ENCODE assay signal across 9 mouse cellular contexts in genomic region chr6:117427351-117428142, GRCm38 (mm10).
A peak's percentile ranks its signal among the peaks of the same experiment; 100 is the strongest.
DNase-seq lines count a peak whose midpoint lies in the region; ATAC-seq and TF ChIP-seq lines count a peak whose summit lies in the region.
"Had no signal": no experiment of that assay in that cellular context is flagged by ENCODE, and none has a peak within 500 bp of the region (broad histone marks: within the 10 kb centered on the region; RNA-seq: fewer than 3 reads in every experiment).

No protein-coding gene starts in this region.

- TF ChIP-seq CTCF in intestine, postnatal 0 days (IDR thresholded peaks at IDR 0.05; ENCODE audit: low read depth): no peak

- H3K27me3 ChIP-seq in intestine, embryonic 14.5 days (replicated peaks; ENCODE audit: control insufficient read depth, insufficient read depth, low read length): no peaks in the 10 kb centered on the region
- H3K27me3 ChIP-seq in intestine, postnatal 0 days (replicated peaks; ENCODE audit: control insufficient read depth, insufficient read depth, low read length): no peaks in the 10 kb centered on the region
- no peaks in the 10 kb centered on the region for H3K27me3 ChIP-seq in hindbrain, embryonic 10.5 days (ENCODE audit: insufficient read depth, poor library complexity, severe bottlenecking)
- no peaks in the 10 kb centered on the region for H3K27me3 ChIP-seq in midbrain, embryonic 14.5 days (ENCODE audit: control insufficient read depth, insufficient read depth, low read length)
- H3K27me3 ChIP-seq: heart, embryonic 13.5 days had no signal

- H3K27ac ChIP-seq in intestine, embryonic 14.5 days (ENCODE audit: low read depth): peak overlapping the region; percentile 29; the same call in 1 of the 2 replicates
- H3K27ac ChIP-seq in intestine, postnatal 0 days (ENCODE audit: low read depth, low read length): no peak overlapping the region
- peak overlapping the region; percentile 36 for H3K27ac ChIP-seq in hindbrain, embryonic 10.5 days
- H3K27ac ChIP-seq in midbrain, embryonic 14.5 days (replicated peaks; ENCODE audit: low read depth, low read length): no peak overlapping the region
- H3K27ac ChIP-seq: heart, embryonic 13.5 days had no signal

- no peaks in the 10 kb centered on the region for H3K9me3 ChIP-seq in intestine, embryonic 14.5 days (ENCODE audit: control insufficient read depth, low read length)
- H3K9me3 ChIP-seq in intestine, postnatal 0 days (ENCODE audit: control insufficient read depth): no peaks in the 10 kb centered on the region
- H3K9me3 ChIP-seq in hindbrain, embryonic 10.5 days: no peaks in the 10 kb centered on the region
- no peaks in the 10 kb centered on the region for H3K9me3 ChIP-seq in midbrain, embryonic 14.5 days (ENCODE audit: control insufficient read depth, low read length)
- H3K9me3 ChIP-seq: heart, embryonic 13.5 days had no signal

- 11% methylated on average over 12 of the region's 12 CpGs for WGBS in intestine, embryonic 14.5 days
- WGBS in intestine, postnatal 0 days: 29% methylated on average over 12 of the region's 12 CpGs
- 39% methylated on average over 12 of the region's 12 CpGs for WGBS in hindbrain, embryonic 10.5 days
- 56% methylated on average over 12 of the region's 12 CpGs for WGBS in midbrain, embryonic 14.5 days

- no peak for DNase-seq in intestine, embryonic 14.5 days (ENCODE audit: low spot score)
- peak; percentile 64 for DNase-seq in embryo, embryonic 9.5 days (ENCODE audit: extremely low spot score)
- DNase-seq in hindbrain, embryonic 10.5 days (ENCODE audit: low spot score): peak; percentile 63
- DNase-seq in midbrain, embryonic 14.5 days: peak; percentile 47
- DNase-seq in adrenal gland, adult 18-20 months (ENCODE audit: low spot score in 2 of 2): no peak
- no peak for DNase-seq in layer of hippocampus, postnatal 36 days
- no peak for DNase-seq in urinary bladder, adult 2 months (ENCODE audit: low spot score)

- H3K36me3 ChIP-seq in intestine, embryonic 14.5 days (ENCODE audit: control insufficient read depth, insufficient read depth, low read length): no peaks in the 10 kb centered on the region
- H3K36me3 ChIP-seq in intestine, postnatal 0 days (ENCODE audit: control insufficient read depth, insufficient read depth): no peaks in the 10 kb centered on the region
- no peaks in the 10 kb centered on the region for H3K36me3 ChIP-seq in hindbrain, embryonic 10.5 days
- H3K36me3 ChIP-seq in midbrain, embryonic 14.5 days (ENCODE audit: control insufficient read depth, insufficient read depth, low read length): no peaks in the 10 kb centered on the region
- H3K36me3 ChIP-seq: heart, embryonic 13.5 days had no signal

- no peak overlapping the region for H3K9ac ChIP-seq in intestine, embryonic 14.5 days (ENCODE audit: low read length)
- H3K9ac ChIP-seq in intestine, postnatal 0 days (ENCODE audit: low read depth, low read length): no peak overlapping the region
- H3K9ac ChIP-seq in midbrain, embryonic 14.5 days (replicated peaks; ENCODE audit: low read length): no peak overlapping the region
- H3K9ac ChIP-seq: heart, embryonic 13.5 days had no signal

- no peak for ATAC-seq in intestine, embryonic 14.5 days (replicated peaks; ENCODE audit: low FRiP score, low TSS enrichment, low read depth)
- ATAC-seq in intestine, postnatal 0 days: no peak
- no peak for ATAC-seq in midbrain, embryonic 14.5 days (ENCODE audit: low FRiP score, low TSS enrichment)

- no peak overlapping the region for H3K4me3 ChIP-seq in intestine, embryonic 14.5 days (ENCODE audit: low read depth, low read length)
- H3K4me3 ChIP-seq in intestine, postnatal 0 days (ENCODE audit: low read depth, low read length): no peak overlapping the region
- H3K4me3 ChIP-seq in hindbrain, embryonic 10.5 days: no peak overlapping the region
- H3K4me3 ChIP-seq in midbrain, embryonic 14.5 days (replicated peaks; ENCODE audit: low read depth, low read length): no peak overlapping the region
- H3K4me3 ChIP-seq: heart, embryonic 13.5 days had no signal

- peak overlapping the region; percentile 25; the same call in 1 of the 2 replicates for H3K4me2 ChIP-seq in intestine, embryonic 14.5 days (ENCODE audit: low read length)
- H3K4me2 ChIP-seq in intestine, postnatal 0 days (replicated peaks; ENCODE audit: low read depth): no peak overlapping the region
- no peak overlapping the region for H3K4me2 ChIP-seq in midbrain, embryonic 14.5 days (ENCODE audit: low read length)
- H3K4me2 ChIP-seq: heart, embryonic 13.5 days had no signal

- H3K4me1 ChIP-seq in intestine, embryonic 14.5 days (replicated peaks; ENCODE audit: control insufficient read depth, insufficient read depth, low read length): peaks cover 23% of the 10 kb centered on the region
- H3K4me1 ChIP-seq in intestine, postnatal 0 days (replicated peaks; ENCODE audit: control insufficient read depth, insufficient read depth, low read length): no peaks in the 10 kb centered on the region
- H3K4me1 ChIP-seq in hindbrain, embryonic 10.5 days (replicated peaks): peaks cover 37% of the 10 kb centered on the region
- no peaks in the 10 kb centered on the region for H3K4me1 ChIP-seq in midbrain, embryonic 14.5 days (ENCODE audit: control insufficient read depth, insufficient read depth, low read length)

Comparison
In these comparisons a context has a peak if more than half of its experiments do, and no peak if none do; other contexts are left out.
1. H3K27ac ChIP-seq: peak in intestine, embryonic 14.5 days (single experiment) and hindbrain, embryonic 10.5 days (single experiment); none in intestine, postnatal 0 days (single experiment) and midbrain, embryonic 14.5 days (single experiment).
2. DNase-seq: peak in embryo, embryonic 9.5 days (single experiment), hindbrain, embryonic 10.5 days (single experiment) and midbrain, embryonic 14.5 days (single experiment); none in intestine, embryonic 14.5 days (single experiment), adrenal gland, adult 18-20 months (0 of 2), layer of hippocampus, postnatal 36 days (0 of 2) and urinary bladder, adult 2 months (single experiment).